Mouse (Mus musculus) monocyte, adult 5-6 weeks (primary cell): ENCODE data around the gene Sf3b4. TPM values are rescaled to one million over a fixed set of nuclear protein-coding genes. Genes with fewer than 3 reads are reported as not detected.
"Not testable (repeated sequence)": the region's sequence is repeated elsewhere in the genome, so short reads cannot be mapped to it uniquely, and the experiment has no call there.

Source experiments
- ATAC-seq: fragments of 153-309, 156-312 bp; replicated peaks from 2 replicates; pipeline ENCODE4 v1.8.0; 2017; ENCODE audit warnings: mild to moderate bottlenecking; ENCODE audit not compliant: low TSS enrichment, insufficient number of reproducible peaks, severe bottlenecking, poor library complexity, low FRiP score
- total RNA-seq: library from RNA; stranded (forward); fragments of 200-1000, 200-491, 200-594 nt; gene quantifications from 3 replicates; pipeline ENCODE4 v1.2.3, GENCODE M21; 2017

The Sf3b4 gene
- total RNA-seq, 1 experiment from 2014 or later = 4.0 TPM

DNA sequence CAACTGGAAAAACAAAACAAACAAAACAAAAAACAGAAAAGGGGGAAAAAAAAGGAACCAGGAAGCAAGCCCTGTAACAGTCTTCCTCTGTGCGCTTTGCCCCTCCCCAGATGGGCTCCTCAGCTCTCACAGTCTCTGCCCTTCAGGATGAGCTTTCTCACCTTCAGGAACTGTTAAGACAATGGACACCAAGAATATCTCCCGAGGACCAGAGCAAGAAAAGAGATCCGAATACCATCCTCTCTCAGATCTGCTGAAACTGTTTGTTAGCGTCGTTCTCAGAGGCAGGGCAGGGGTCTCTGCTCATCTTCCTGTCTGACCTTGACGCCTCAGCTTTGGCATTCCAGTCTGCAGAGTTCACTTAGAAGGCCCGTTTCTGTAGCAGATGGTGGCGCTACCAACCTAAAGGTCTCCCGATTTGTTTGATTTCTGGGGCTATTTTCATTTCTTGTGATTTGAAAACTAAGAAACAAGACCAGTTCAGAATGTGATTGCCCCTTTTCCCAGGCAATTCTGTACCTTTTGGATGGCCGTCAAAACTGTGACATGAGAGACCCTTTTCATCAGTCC, 1.1 kb upstream of the Sf3b4 start:
- no peak for ATAC-seq

GRCm38 (mm10) chr3:96171583-96172196, 442 bp upstream of the Sf3b4 start:
- ATAC-seq = no peak

DNA sequence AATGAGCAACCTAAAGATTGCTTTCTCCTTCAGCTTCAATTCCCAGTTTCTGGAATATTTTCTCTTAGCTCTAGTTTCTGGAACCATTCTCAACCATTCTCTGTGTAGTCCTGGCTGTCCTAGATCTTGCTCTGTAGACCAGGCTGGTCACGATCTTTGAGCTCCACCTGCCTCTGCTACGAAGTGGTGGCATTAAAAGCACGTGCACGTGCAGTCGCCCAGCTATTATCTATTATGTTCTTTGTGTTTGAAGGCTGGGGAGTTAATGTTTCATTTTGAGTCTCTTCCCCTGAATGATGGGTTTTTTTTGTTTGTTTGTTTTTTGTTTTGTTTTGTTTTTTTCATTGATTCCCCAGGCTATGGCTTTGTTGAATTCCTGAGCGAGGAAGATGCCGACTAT, 1.1 kb downstream of the Sf3b4 start:
- ATAC-seq = no peak

DNA sequence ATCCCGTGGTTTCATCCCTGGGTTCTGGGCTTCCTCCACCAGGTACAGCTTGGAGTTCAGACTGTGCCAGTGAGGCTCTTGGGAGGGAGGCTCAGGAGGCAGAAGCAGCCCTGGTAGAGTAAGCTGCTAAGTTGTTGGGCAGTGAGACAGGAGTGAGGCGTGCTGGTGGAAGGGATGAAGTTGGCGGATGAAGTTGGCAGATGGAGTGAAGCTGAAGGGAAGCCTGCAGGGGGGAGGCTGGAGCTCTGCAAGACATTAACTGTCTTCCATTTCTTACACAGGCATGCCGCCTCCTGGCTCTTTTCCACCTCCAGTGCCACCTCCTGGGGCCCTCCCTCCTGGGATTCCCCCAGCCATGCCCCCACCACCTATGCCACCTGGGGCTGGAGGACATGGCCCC, 1.9 kb downstream of the Sf3b4 start:
- ATAC-seq = not testable (repeated sequence)

DNA sequence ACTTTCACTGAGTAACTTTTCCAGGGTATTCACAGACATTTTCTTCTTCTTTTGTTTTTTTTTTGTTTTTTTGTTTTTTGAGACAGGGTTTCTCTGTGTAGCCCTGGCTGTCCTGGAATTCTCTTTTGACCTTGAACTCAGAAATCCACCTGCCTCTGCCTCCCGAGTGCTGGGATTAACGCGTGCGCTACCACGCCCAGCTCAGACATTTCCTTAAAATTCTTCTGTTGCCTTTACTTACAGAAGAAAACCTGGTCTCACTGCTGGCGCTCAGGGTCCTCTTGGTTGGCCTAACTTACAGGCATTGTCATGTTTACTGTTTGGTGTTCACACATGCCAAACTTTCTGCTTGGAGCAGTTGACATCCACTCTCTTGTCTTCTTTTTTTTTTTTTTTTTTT, 3.1 kb downstream of the Sf3b4 start:
- no peak for ATAC-seq

DNA sequence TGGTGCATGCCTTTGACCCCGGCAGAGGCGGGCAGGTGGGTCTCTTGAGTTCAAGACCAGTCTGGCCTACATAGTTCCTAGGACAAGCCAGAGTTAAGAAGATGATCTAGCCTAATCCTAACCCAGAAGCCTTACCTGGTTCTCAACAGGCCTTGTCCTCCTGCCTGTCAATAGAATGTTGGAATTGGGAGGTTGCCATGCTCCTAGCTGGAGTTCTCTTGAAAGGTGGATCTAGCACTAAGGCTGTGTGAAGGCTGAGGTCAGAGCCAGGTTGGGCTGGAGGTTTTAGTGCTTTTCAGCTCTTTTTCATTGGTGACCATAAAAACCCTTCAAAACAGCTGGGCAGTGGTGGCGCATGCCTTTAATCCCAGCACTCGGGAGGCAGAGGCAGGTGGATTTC, 6.3 kb downstream of the Sf3b4 start:
- no peak for ATAC-seq

DNA sequence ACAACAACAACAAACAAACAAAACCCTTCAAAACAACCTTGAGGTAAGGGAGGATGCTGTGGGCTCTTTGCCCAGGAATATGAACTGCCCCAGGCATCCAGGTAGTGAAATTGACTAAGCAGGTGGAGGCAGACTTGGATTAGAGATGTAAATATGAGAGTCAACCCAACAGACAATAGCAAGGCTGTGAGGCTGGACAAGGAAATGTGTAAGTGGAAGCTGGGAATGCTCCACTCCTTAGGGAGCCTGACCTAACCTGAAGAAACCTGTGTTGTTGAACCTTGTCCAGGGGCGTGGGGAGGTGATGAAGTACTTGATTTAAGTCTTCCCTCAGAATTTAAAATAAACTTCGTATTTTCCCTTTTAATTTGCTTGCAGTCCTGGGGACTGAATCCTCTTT, 6.8 kb downstream of the Sf3b4 start:
- no peak for ATAC-seq

GRCm38 (mm10) chr3:96179531-96179930, 7.4 kb downstream of the Sf3b4 start:
- ATAC-seq = no peak

DNA sequence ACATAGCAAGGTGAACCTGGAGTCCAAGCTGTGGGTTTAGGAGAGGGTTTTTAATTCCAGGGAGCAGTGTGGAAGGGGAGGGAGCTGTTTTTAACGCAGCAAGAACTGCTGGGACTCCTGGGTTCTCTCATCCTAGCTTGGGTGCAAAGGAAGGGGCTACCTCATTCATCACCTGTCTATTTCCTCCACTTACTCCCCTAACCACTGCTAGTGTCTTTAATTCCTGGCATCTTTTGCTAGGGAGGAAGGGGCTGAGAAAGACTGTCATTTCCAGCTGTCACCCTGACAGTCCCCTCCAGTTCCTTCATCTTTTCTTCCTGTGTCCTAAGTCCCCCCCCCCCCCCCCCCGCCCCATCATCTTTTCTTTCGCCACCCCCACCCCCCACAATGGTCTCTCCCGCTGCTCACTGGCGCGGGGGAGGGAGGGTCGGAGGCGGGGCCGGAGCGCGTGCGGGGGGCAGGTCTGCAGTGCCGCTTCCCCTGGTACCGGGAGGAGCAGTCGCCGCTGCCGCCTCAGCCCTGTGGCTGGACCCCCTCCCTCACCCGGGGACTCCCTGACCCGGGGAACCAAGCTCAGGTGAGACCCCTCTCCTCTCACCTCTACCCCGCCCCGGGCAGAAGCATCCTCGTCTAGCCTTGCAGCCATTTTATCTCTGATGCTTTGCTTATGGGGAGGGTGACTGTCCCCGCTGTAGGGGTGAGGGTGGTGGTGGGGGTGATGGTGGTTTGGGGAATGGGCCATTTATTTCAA, 8.8 kb downstream of the Sf3b4 start, which contains the start of gene Sv2a:
TSS of gene Sv2a (plus strand) at position 425 of the 751 bp plus-strand sequence.
- ATAC-seq = no peak; the same call in 1 of the 2 replicates

GRCm38 (mm10) chr3:96181510-96182381, 9.6 kb downstream of the Sf3b4 start:
- no peak for ATAC-seq

GRCm38 (mm10) chr3:96182382-96182776, 10.2 kb downstream of the Sf3b4 start:
- no peak for ATAC-seq

DNA sequence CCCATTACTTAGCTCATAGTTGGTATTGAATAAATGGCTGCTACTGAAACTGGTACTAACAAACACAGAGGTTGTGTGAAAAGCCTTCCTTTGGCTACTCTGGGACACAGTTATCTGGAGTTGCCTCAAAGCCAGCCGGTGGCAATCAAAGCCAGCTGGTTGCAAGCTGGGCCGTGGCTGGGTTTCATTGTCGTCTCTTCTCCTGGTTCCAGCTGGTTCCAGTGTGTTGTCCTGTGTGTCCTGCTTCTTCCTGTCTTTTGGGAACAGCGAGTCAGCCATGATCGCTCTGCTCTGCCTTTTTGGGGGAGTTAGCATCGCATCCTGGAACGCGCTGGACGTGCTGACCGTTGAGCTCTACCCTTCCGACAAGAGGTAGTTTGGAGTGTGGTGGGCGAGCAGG, 20.8 kb downstream of the Sf3b4 start:
- ATAC-seq = no peak

- no peak for ATAC-seq
Observed at GRCm38 (mm10) chr3:96194966-96195365, 22.8 kb downstream of the Sf3b4 start.

- ATAC-seq = no peak
Observed at GRCm38 (mm10) chr3:96195616-96196313, 23.6 kb downstream of the Sf3b4 start.

GRCm38 (mm10) chr3:96196437-96197128, 24.5 kb downstream of the Sf3b4 start:
- ATAC-seq = no peak

GRCm38 (mm10) chr3:96197129-96197749, 25.1 kb downstream of the Sf3b4 start:
- peak; percentile 89 for ATAC-seq

DNA sequence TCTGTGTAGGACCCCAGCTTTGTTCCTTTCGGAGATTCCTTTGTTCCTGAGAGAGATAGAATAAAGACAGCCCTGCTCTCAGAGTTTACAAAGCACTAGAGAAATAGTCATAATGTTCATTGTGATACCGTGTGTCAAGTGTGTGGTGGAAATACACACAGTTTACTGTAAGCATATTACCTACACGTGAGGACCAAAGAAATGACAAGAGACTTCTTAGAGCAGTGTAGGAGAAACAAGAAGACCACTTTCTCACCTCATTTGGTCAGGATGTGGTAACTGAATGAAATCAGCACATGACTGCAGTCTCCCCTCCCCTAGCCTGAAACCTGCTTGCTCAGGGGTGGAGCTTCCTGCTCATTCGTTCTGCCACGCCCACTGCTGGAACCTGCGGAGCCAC, 26.0 kb downstream of the Sf3b4 start:
- ATAC-seq = no peak
